Mouse (Mus musculus) ES-Bruce4 (cell line): ENCODE measurements around the gene Taok1.

ENCODE experiments used
- CTCF ChIP-seq: IDR thresholded peaks from one replicate; pipeline ENCODE4 v1.8.1; 2011; ENCODE audit warnings: low read depth, low read length
- POLR2A ChIP-seq: IDR thresholded peaks from one replicate; pipeline ENCODE4 v1.8.1; 2011; ENCODE audit warnings: low read length; ENCODE audit not compliant: insufficient read depth

DNA sequence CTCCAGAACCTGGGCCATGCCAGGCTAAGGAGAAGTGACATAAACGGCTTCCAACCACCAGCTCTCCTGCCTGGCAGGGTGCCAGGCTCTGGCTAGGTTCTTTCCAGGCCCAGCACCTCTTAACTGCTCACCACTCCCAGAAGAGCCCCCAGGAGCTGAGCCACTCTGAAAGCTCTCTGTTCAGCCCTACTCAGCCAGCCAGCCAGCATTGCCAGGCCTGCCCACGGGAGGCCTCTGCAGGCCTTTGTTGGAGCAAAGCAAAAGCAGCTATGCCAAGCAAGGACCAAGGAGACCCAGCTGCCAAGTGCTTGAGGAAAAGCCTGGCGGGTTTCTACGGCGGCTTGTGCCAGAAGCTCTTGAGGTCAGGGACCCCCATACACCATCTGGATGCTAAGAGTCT lies 120.8 kb downstream of the Taok1 start:
- no peak for TF ChIP-seq CTCF
- no peak for TF ChIP-seq POLR2A
